Mouse (Mus musculus): ENCODE measurements at regions not wholly inside any gene's neighbourhood (a gene's known extent, or its start where the extent isn't known, plus 50 kb on each side); places are given as distances from the start of the nearest gene placed in this dataset.

- TF ChIP-seq CTCF (IDR thresholded peaks at IDR 0.05) = no peak
- TF ChIP-seq EP300 (IDR thresholded peaks at IDR 0.05) = no peak
These were observed 232.4 kb downstream of the Gm9195 start for GRCm38 (mm10) chr14:72259255-72259654.

All from lung, postnatal 0 days (tissue).